Mouse (Mus musculus) forebrain, embryonic 11.5 days (tissue): ENCODE data around the gene Mesp2. TPM values are rescaled to one million over a fixed set of nuclear protein-coding genes. Genes with fewer than 3 reads are reported as not detected.

Experiments used
- ATAC-seq: fragments of 200-750 bp; cut with Nextera tagmentation; replicated peaks from 2 replicates; pipeline ENCODE4 v1.8.0; 2017; ENCODE audit warnings: moderate TSS enrichment; ENCODE audit not compliant: low FRiP score
- DNase-seq: peaks from one replicate; pipeline ENCODE4 v3.0.0-alpha.2; 2017; ENCODE audit warnings: low spot score
- H3K27ac ChIP-seq: fragments of 300-500 bp; sonication (generic); 2 replicates; pipeline ENCODE4 v1.5.1; 2014; ENCODE audit warnings: low read depth, low read length
- H3K27me3 ChIP-seq: fragments of 300-500 bp; sonication (generic); 2 replicates; pipeline ENCODE4 v1.6.1; 2014; ENCODE audit warnings: mild to moderate bottlenecking, low read length, mixed read lengths; ENCODE audit not compliant: control insufficient read depth, insufficient read depth
- H3K36me3 ChIP-seq: fragments of 300-500 bp; sonication (generic); 2 replicates; pipeline ENCODE4 v1.6.1; 2014; ENCODE audit warnings: mild to moderate bottlenecking, low read length, moderate library complexity, mixed read lengths; ENCODE audit not compliant: control insufficient read depth, insufficient read depth
- H3K4me1 ChIP-seq: fragments of 300-500 bp; sonication (generic); replicated peaks from 2 replicates; pipeline ENCODE4 v1.6.1; 2014; ENCODE audit warnings: low read length, mixed read lengths; ENCODE audit not compliant: control insufficient read depth, insufficient read depth
- H3K4me2 ChIP-seq: fragments of 300-500 bp; sonication (generic); 2 replicates; pipeline ENCODE4 v1.6.1; 2014; ENCODE audit warnings: low read depth, mild to moderate bottlenecking, low read length, moderate library complexity, mixed read lengths; ENCODE audit not compliant: severe bottlenecking
- H3K4me3 ChIP-seq: fragments of 300-500 bp; sonication (generic); 2 replicates; pipeline ENCODE4 v1.5.1; 2014; ENCODE audit warnings: low read depth, low read length
- H3K9ac ChIP-seq: fragments of 300-500 bp; sonication (generic); 2 replicates; pipeline ENCODE4 v1.6.1; 2014; ENCODE audit warnings: low read length
- H3K9me3 ChIP-seq: fragments of 300-500 bp; sonication (generic); 2 replicates; pipeline ENCODE4 v1.6.1; 2016; ENCODE audit warnings: low read length, mixed read lengths; ENCODE audit not compliant: control insufficient read depth
- WGBS: fragments of 180-500 bp; shearing (Covaris S2); extraction: QIAGEN DNeasy Blood & Tissue Kit; methylation state at CpG from one replicate; pipeline ENCODE4 v1.1.7; 2014; 5-methylcytosine and 5-hydroxymethylcytosine counted together
- polyA plus RNA-seq: library from polyadenylated mRNA; unstranded; fragments of >200 nt; fragmentation: Nextera tagmentation; extraction: Ambion mirVana; gene quantifications from 2 replicates; pipeline ENCODE4 v1.2.1, GENCODE M21; 2014

The Mesp2 gene
- polyA plus RNA-seq, 1 experiment from 2014 or later: 0.37 TPM

DNA sequence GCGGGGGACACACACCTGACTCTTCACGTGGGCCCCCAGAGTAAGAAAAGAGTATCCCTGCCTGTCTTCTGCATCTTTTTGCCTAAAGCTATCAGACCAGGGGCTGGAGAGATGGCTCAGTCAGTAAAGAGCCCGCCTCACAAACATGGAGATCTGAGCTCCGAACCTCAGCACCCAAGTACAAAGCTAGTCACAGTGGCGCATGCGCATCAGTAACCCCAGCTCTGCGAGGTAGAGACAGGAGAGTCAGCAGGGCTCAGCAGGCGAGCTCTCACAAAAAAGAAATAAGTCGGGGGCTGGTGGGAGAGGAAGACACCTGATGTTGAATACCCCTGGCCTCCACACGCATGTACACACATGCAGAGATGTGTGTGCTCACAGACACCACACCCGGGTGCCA is 9.5 kb downstream of the Mesp2 start:
- H3K9me3 ChIP-seq: no peaks in the 10 kb centered on the region; the same call in 1 of the 2 replicates
- H3K4me1 ChIP-seq: no peaks in the 10 kb centered on the region
- H3K27me3 ChIP-seq: no peaks in the 10 kb centered on the region; the same call in 1 of the 2 replicates
- H3K36me3 ChIP-seq: no peaks in the 10 kb centered on the region
- DNase-seq (no peak), ATAC-seq (no peak)
- no peak overlapping the region for H3K27ac ChIP-seq
- H3K9ac ChIP-seq: no peak overlapping the region
- H3K4me2 ChIP-seq: no peak overlapping the region
- WGBS: 45% methylated on average over 11 of the region's 11 CpGs
- no peak overlapping the region for H3K4me3 ChIP-seq

- no peak overlapping the region for H3K27ac ChIP-seq
- no peaks in the 10 kb centered on the region; the same call in 1 of the 2 replicates for H3K9me3 ChIP-seq
- ATAC-seq (no peak), DNase-seq (no peak)
- 84% methylated on average over 12 of the region's 12 CpGs for WGBS
- no peak overlapping the region for H3K9ac ChIP-seq
- no peak overlapping the region for H3K4me3 ChIP-seq
- H3K27me3 ChIP-seq: no peaks in the 10 kb centered on the region; the same call in 1 of the 2 replicates
- no peak overlapping the region for H3K4me2 ChIP-seq
- no peaks in the 10 kb centered on the region for H3K36me3 ChIP-seq
- no peaks in the 10 kb centered on the region for H3K4me1 ChIP-seq
These were observed 11.7 kb downstream of the Mesp2 start for GRCm38 (mm10) chr7:79822092-79822695.

- no peak overlapping the region for H3K4me3 ChIP-seq
- H3K27ac ChIP-seq: no peak overlapping the region
- no peaks in the 10 kb centered on the region for H3K36me3 ChIP-seq
- H3K4me1 ChIP-seq: no peaks in the 10 kb centered on the region
- 78% methylated on average over 3 of the region's 3 CpGs for WGBS
- H3K27me3 ChIP-seq: no peaks in the 10 kb centered on the region
- DNase-seq: no peak
- no peak overlapping the region for H3K4me2 ChIP-seq
- H3K9me3 ChIP-seq: no peaks in the 10 kb centered on the region; the same call in 1 of the 2 replicates
- no peak overlapping the region for H3K9ac ChIP-seq
- no peak for ATAC-seq
These were observed 17.8 kb downstream of the Mesp2 start for GRCm38 (mm10) chr7:79828341-79828740.

DNA sequence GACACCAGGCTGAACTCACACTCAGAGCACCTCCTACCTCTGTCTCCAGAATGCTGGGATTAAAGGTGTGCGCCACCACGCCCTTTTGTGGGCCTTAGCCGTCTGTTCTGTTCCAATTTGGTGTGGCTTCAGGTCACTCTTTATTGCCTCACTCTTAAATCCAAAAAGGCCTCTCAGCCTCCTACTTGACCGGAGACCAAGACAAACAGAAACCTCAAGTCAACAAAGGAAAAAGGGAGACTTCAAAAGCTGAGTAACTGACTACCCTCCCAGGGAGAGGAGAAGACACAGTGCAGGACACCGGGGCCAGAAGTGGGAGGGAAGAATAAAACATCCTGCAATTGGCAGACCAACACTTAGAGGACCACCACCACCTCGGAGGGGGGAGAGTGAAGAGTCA is 20.6 kb downstream of the Mesp2 start:
- no peak overlapping the region for H3K9ac ChIP-seq

DNA sequence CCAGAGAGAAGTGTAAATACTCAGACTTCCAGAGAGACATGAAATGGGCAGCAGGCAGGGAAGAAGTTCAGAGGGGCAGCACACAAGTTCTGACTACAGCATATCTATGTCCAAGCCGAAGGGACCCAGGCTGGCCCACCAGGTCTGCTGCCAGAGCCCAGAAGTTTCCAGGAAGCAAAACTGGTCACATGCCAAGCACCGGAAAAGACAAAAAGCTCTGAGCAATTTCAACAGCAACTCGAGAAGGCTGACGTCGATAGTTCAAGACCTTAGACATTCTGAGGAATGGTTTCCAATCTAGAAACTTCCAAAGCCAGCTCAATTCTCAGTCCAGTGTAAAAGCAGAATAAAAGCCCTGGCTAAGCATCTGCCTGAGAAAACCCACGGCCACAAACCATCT is 21.1 kb downstream of the Mesp2 start:
- Histone ChIP-seq H3K27me3 (no peaks in the 10 kb centered on the region), H3K36me3 (no peaks in the 10 kb centered on the region), H3K9ac (no peak overlapping the region), H3K27ac (no peak overlapping the region), H3K4me2 (no peak overlapping the region), H3K4me3 (no peak overlapping the region), H3K9me3 (no peaks in the 10 kb centered on the region), H3K4me1 (no peaks in the 10 kb centered on the region)
- ATAC-seq (no peak), DNase-seq (no peak)
- 84% methylated on average over 6 of the region's 6 CpGs for WGBS

More for the DNA sequence above, 20.6 kb downstream of the Mesp2 start:
- 82% methylated on average over 6 of the region's 6 CpGs for WGBS
- Histone ChIP-seq H3K36me3 (no peaks in the 10 kb centered on the region), H3K4me1 (no peaks in the 10 kb centered on the region), H3K9me3 (no peaks in the 10 kb centered on the region), H3K27ac (no peak overlapping the region), H3K4me3 (no peak overlapping the region), H3K27me3 (no peaks in the 10 kb centered on the region), H3K4me2 (no peak overlapping the region)
- ATAC-seq (no peak), DNase-seq (no peak)

GRCm38 (mm10) chr7:79832980-79833379 is 22.5 kb downstream of the Mesp2 start:
- no peak overlapping the region for H3K4me2 ChIP-seq
- no peaks in the 10 kb centered on the region for H3K36me3 ChIP-seq
- H3K9ac ChIP-seq: no peak overlapping the region
- no peak for DNase-seq
- H3K27me3 ChIP-seq: no peaks in the 10 kb centered on the region
- H3K9me3 ChIP-seq: no peaks in the 10 kb centered on the region
- H3K4me1 ChIP-seq: no peaks in the 10 kb centered on the region
- no peak for ATAC-seq
- H3K27ac ChIP-seq: no peak overlapping the region
- H3K4me3 ChIP-seq: no peak overlapping the region

GRCm38 (mm10) chr7:79835196-79835595 is 24.7 kb downstream of the Mesp2 start:
- Histone ChIP-seq H3K4me1 (no peaks in the 10 kb centered on the region), H3K27me3 (no peaks in the 10 kb centered on the region), H3K9me3 (no peaks in the 10 kb centered on the region), H3K9ac (no peak overlapping the region), H3K4me3 (no peak overlapping the region), H3K27ac (no peak overlapping the region), H3K36me3 (no peaks in the 10 kb centered on the region), H3K4me2 (no peak overlapping the region)
- ATAC-seq (no peak), DNase-seq (no peak)
- WGBS: 93% methylated on average over 6 of the region's 6 CpGs

DNA sequence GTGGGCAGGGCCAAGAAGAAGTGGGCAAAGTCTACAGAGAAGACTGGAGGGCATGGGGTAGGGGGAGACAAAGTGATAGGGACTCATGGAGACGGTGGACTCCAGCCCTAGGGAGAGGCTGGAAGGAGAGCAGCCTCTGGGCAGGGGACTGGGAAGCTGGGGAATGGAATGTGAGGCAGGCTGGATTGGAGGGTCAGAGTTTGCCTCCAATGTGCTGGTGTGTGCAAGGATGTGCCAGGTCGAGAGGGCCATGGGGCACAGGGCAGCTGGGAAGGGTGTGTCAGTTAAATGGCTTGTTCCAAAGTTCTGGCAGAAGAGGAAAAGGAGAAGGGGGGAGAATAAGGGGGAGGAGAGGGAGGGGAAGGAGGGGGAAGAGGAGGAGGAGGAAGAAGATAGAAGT is 26.7 kb downstream of the Mesp2 start:
- Histone ChIP-seq H3K27ac (no peak overlapping the region), H3K27me3 (no peaks in the 10 kb centered on the region), H3K9ac (no peak overlapping the region), H3K4me2 (no peak overlapping the region), H3K4me1 (no peaks in the 10 kb centered on the region), H3K36me3 (no peaks in the 10 kb centered on the region), H3K4me3 (no peak overlapping the region), H3K9me3 (no peaks in the 10 kb centered on the region)
- DNase-seq (no peak), ATAC-seq (no peak)
- WGBS: 75% methylated on average over 2 of the region's 2 CpGs

DNA sequence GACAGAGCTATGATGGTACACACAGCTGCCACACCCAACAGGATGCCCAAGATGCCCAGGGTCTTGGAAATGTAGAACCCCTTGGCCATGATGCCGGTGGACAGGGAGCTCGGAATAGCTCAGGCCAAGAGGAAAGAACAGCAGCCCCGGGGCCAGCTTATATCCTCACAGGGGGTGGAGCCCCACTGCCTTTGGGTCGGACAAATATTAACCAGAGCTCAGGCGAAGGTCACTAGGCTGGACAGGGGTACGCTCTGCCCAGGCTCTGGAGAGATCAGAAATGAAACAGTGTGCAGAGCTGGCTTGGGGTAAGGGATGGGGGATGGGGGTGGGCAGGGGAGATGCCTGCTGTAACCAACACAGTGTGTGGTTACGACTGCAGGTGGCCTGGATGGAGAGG is 31.6 kb downstream of the Mesp2 start:
- ATAC-seq: no peak
- no peaks in the 10 kb centered on the region for H3K4me1 ChIP-seq
- DNase-seq: no peak
- 73% methylated on average over 7 of the region's 7 CpGs for WGBS
- no peak overlapping the region for H3K27ac ChIP-seq
- H3K36me3 ChIP-seq: no peaks in the 10 kb centered on the region
- no peaks in the 10 kb centered on the region for H3K9me3 ChIP-seq
- no peak overlapping the region for H3K9ac ChIP-seq
- no peak overlapping the region for H3K4me2 ChIP-seq
- no peaks in the 10 kb centered on the region for H3K27me3 ChIP-seq
- H3K4me3 ChIP-seq: no peak overlapping the region
